Mouse (Mus musculus) liver, adult 2 months (tissue): Measurements from ENCODE around the gene Mfsd4b2.
"Not testable (repeated sequence)": the region's sequence is repeated elsewhere in the genome, so short reads cannot be mapped to it uniquely, and the experiment has no call there.

Experiments used
- CTCF ChIP-seq: fragments of 200-500 bp; IDR thresholded peaks from 2 replicates; pipeline ENCODE4 v1.5.1; 2011; ENCODE audit warnings: low read depth, low read length, control low read depth
- POLR2A ChIP-seq: fragments of 200-500 bp; IDR thresholded peaks from 2 replicates; pipeline ENCODE4 v1.6.1; 2011; ENCODE audit warnings: low read length, control low read depth; ENCODE audit not compliant: insufficient read depth; ENCODE audit errors: extremely low read depth

DNA sequence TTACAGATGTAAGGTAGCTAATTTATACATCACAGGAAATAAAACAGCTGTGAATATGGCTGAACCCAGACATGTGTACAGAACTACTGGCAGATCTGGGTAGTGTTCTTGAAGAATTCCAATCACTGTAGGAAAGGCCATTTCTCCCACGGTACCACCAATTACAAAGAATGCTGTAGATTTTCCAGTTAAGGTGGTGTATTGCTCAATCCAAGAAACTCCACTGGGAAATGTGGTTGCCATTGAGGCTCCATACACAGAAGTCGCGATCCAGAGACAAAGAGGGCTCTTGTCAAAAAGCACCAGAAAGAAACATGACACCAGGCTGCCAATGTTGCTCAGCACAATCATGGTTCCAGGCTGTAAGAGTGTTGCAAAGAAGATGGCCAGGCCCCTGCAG is 20.5 kb upstream of the Mfsd4b2 start:
- not testable (repeated sequence) for TF ChIP-seq POLR2A, CTCF
